Mouse (Mus musculus) right cerebral cortex, adult 2 months (tissue): ENCODE data around the gene Pgap2.

Source experiments
- DNase-seq, 2 experiments: peaks; one replicate each; pipeline ENCODE4 v3.0.0; 2021 to 2022; ENCODE audit warnings: low spot score in 2 of 2

Pgap2 gene

DNA sequence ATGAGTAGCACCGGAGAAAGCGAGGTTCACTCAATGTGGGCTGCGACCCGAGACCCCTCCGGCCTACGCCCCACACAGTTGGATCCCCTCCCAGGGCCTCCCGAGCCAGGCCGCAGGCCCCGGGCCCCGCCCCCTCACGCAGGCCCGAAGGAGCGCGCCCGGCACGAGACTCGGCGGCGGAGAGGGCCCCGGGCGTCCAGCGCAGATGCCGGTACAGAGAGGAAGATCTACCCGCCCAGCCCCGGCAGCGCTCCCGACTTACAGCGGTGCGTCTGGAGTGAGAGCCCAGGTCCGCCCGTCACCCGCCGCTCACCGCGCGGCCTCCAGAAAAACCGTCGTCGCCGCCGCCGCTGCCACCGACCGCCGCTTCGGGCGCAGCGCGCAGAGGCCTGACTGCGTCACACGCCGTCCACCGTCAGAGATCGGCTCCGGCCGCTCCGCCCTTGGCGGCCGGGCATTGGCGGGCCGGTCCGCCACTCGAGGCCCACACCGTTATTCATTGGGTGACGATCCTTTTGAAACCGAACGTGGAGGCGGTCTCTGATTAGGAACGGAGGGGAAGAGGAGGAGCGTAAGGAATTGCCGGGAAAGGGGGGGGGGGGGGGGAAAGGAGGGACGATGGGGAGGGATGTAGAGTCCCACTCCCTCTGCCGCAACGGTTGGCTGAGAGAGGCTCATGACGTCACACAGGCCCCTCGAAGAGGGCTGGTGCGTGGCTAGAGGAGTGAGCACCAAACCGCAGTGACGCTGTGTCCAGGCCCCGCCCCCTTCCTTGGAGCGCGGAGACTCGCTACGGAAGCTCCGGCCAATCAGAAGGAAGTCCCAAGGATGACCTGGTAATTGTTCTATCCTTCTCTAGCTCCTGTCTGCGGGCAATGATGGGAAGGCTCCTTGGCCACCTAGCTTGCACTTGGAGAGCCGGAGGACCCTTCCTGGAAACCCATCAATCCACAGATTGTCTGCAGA lies at the start of gene Pgap2, which contains the start of gene Nup98:
Pgap2 (plus strand) TSS at position 453 of the 966 bp plus-strand sequence.
Nup98 (minus strand) TSS at position 421 of the 966 bp plus-strand sequence.
- DNase-seq = peak; percentile 99

DNA sequence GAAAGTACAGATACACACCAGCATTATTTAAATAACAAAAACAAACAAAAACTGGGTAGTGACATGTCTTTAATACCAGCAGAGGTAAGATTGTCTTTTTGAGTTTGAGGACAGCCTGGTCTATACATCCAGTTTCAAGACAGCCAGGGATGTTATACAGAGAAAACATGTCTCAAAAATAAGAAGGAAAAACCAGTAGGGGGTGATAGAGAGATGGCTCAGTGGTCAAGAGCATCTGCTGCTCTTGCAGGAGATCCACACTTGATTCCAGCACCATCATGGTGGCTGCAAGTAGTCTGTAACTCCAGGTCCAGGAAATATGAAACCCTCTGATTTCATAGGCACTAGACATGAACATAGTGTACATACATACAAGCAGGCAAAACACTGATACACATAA lies 39.7 kb upstream of the Pgap2 start:
- DNase-seq = no peak

DNA sequence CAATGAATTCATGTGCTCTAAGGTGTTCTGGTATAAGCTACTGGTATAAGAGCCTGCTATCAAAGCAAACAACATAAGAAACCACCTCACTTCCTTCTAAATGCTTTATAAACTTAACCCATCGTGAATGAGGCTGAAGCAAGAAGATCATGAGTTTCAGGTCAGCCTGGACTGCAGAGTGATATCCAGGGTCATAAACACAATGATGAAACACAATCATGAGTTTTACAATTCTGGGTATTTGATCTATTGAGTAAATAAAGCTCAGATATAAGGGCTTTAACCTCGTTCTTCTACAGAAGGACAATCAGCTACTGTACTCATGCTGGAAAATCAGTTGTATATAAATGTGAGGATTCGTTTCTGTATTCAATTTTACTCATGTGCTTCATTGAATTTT lies 26.2 kb upstream of the Pgap2 start:
- no peak for DNase-seq

DNA sequence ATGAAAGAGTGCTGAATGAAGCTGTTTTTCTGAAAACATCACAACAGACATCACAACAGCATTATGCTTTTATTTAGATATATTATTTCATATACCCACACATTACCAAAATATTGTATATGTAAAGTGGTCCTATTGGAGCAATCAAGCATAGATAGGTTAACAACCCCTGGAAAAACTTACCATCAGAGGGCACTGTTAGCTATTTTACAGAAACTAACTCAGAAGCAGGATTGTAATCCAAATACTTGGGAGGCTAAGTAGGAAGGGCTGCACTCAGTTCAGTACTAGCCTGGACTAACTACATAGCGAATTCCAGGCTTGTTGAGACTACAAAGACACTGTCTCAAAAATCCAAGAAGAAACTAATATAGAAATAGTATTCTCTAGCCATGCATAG lies 17.7 kb upstream of the Pgap2 start:
- no peak for DNase-seq

DNA sequence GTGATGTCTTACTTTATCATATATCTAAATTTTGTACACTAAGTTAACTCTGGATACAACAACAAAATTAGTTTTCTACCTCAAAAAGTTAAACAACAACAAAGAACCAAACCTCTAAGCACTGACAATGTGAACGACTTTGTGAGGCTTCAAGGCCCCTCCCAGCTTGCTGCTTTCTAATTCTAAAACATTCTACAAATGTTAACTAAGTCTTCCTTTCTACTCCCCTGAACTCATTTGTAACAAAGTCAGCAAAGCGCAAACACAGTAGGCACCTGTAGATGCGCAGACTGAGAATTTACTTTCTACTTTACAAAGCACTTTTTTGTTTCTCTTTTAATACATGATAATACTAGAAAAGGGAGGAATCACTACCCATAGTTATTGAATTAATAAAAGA lies 9.4 kb upstream of the Pgap2 start:
- no peak for DNase-seq

DNA sequence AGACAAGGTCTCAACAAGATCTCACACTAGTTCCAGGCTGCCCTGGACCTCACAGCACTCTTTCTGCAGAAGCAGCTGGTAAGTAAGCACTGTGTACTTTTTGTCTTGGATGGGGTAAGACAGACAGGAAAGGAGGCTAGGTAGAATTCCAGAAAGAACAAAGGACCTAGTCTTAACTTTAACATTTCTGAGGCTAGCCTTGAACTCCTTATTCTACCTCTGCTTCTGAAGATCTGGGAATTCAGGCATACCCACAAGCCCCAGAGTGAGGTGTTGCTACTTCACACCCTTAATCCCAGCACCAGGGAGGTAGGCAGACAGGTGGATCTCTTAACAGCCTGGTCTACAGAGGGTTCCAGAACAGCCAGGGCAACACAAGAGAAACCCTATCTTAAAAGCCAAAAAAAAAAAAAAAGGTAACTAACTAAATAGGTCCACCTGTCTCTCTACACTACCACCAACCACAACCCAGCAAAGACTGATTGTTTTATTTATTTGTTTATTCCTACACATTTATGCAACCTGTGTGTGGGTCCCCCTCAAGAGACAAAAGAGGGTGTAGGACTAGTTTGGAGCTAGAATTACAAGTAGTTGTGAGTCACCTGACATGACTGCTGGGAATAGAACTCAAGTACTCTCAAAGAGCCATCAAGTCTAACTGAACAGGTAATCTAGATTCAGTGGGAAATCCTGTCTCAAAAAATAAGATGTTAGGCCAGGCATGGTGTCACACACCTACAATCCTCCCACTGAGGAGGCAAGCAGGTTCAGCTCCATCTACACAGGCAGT lies 8.8 kb upstream of the Pgap2 start:
- no peak for DNase-seq

DNA sequence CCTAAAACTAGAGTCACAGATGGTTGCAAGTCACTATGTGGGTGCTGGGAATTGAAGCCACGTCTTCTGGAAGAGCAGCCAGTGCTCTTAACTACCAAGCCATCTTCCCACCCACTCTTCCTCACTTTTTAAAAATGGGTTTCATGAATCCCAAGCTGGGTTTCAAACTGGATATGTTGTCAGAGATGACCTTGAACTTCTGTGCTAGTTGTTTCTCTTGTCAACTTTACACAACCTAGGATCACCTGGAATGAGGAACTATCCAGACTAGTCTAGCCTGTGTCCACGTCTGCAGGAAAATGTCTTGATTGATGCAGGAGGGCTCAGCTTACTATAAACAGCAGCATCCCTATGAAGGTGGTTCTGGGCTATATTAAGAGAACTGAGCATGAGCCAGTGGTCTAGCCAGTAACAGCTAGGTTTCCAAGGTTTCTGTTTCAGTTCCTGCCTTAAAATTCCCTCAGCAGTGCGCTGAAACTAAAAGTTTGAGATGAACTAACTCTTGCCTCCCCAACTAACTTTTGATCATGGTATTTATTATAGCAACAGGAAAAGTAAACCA lies 5.6 kb upstream of the Pgap2 start:
- no peak for DNase-seq

DNA sequence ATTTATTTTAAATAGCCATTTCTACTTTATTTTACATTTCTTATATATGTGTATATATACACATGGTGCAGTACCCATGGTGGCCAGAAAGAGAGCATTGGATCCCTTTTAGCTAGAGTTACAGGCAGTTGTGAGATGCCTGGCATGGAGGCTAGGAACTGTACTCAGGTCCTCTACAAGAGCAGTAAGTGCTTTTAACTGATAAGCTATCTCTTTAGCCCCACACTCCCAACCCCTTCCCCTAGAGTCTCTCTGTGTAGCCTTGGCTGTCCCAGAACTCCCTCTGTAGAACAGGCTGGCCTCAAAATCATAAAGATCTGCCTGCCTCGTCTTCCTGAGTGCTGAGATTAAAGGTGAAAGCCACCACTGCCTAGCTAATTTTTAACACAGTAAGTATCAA lies 4.4 kb upstream of the Pgap2 start:
- DNase-seq = no peak

DNA sequence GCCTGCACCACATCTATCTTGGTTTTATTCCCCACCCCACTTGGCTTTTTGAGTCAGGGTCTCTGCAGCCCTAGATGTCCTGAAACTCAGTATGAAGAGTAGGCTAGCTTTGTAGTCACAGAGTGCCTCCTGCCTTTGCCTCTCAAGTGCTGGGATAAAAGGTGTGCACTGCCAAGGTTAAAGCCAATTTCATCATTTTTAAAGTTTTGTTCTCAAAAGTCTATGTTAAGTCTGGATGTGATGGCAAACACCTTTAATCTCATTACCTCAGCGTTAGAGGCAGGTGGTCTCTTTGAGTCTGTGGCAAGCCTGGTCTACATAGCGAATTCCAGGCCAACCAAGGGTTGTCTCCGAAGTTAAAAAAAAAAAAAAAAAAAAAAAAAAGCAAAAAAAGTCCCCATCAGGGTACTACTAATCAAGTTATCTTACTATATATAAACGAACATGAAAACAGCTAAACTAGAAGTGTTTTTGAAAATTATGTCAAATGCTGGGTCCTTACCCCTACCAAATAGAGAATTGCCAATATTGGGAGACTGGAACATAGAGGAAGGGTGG lies 1.1 kb upstream of the Pgap2 start:
- no peak for DNase-seq

DNA sequence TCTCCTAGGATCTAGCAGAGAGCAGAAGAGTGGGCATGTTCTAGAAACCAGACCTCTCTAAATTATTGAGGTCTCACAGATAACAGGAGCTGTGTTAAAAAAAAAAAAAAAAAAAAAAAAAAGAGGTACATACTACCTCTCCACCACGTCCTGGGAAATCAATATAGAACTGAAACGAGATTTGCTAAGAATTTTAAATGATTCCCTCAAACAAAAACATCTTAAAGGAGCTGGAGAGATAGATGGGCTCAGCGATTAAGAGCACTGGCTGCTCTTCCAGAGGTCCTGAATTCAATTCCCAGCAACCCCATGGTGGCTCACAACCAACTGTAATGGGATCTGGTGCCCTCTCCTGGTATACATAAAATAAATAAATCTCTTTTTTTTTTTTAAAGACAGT lies 1.1 kb downstream of the Pgap2 start:
- no peak for DNase-seq

DNA sequence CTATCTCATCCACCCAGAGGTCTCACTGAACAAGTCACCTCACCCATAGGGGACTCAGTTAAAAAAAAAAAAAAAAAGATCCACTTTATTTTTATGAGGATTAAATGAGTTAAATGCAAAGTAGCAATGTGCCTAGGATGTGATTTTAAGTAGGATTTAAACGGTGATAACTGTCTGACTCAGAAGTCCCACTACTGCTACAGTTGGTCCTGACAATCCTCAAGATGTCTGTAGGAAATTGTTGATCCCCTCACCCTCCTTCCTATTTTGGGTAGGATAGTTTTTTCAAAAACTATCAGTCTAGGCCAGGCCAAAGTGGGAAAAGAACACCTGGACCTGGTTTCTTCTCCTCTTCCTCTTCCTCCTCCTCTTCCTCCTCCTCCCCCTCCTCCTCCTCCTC lies 11.9 kb downstream of the Pgap2 start:
- no peak for DNase-seq

DNA sequence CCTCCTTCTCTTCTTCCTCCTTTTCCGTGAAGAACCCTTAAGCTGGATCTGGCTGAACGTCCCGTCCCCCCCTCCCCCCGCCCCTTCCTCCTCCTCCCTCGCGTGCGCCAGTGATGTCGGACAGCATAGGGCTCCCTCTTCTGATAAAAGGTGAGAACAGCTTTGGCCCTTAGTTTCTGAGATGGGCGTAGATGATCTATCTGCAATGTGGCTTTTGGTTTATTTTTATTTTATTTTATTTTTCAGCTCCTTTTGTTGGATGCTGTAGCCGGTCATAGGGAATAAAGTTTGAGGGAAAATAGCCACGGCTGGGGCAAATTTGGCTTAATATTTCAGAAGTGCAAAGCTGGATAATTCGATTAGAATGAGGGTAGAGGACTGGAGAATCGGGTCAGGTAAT lies 12.3 kb downstream of the Pgap2 start:
- DNase-seq = no peak

DNA sequence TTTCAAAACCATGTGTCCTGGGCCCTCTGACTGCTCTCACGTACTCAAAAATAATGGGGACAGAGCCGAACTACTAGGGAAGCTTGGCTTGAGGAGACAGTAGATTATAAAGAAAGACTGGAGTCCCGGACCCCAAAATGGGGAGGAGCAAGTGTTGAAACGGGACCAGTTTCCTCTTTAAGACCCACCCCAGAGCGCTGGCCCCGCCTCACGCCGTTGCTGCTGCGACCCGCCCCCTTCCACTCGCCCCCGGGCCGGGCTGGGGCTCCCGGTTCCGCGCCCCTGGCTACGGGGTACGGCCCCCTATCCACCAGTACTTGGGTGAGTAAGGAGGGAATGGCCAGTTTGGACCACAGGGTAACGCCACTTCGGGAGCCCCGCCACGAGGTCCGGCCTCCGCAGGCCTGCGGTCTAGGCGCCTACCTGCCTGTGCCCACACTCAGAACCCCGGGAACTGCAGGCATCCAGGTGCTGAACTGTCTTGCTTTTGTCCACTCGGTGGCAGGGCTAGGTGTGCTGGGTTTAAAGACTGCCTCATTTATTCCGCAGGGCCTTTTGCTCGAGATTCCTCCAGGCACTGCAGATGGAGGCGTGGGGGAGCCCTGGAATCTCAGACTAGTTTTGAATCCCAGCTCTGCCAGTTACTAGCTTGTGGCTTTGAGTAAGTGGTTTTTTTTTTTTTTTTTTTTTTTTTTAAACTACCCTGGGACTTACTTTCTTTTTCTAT lies 13.0 kb downstream of the Pgap2 start:
- peak; percentile 49 to 70 for DNase-seq

DNA sequence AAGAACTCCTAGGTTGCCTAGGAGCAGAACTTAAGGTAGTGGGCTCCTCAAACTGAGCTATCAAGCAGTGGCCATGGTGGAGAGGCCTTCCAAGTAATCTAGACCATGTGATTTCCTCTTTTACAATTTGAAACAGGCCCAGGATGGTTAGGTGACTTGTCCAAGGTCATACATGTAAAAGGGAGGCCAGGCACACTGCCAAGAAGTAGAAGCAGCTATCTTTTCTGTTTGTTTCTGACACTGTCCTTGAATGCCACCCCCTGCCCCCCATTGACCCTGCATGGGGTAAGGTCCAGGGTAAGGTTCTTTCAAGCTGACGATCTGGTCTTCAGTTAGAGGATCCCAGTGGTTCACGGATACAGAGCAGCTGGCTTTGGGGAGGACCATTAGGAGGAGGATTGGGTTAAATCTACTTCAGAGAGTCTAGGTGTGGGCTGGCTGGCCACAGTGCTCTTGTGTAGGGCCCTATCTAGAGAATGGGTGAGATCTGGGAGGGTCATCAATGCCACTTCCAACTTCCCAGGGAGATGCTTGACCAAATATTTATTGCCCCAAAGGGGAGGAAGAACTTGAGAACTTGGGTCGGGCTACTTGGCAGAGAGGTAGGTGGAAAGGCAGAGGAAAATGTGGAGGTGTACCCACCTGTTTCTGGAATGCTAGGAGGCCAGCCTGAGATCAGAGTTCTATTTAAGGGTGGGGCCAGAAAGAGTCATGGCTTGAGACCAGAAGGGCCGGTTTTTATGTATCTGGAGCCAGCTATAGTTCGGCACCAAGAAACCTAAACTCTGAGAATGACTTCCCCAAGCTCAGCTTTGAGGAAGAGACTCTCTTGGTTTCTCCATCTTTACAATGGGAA lies 14.1 kb downstream of the Pgap2 start:
- DNase-seq = no peak

DNA sequence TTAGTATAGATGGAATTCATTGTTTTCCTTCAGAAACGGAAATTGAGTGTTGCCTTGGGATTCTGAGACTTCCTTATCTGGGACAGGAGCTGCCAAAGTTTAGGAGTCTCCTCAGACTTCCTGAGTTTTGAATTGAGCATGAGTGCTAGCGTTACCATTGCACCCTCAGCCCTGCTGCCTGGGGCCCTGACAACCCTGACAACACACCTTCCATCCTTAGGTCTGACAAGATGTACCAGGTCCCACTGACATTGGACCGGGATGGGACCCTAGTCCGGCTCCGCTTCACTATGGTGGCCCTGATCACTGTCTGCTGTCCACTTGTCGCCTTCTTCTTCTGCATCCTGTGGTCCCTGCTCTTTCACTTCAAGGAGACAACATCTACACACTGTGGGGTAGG lies 16.0 kb downstream of the Pgap2 start:
- DNase-seq = no peak

DNA sequence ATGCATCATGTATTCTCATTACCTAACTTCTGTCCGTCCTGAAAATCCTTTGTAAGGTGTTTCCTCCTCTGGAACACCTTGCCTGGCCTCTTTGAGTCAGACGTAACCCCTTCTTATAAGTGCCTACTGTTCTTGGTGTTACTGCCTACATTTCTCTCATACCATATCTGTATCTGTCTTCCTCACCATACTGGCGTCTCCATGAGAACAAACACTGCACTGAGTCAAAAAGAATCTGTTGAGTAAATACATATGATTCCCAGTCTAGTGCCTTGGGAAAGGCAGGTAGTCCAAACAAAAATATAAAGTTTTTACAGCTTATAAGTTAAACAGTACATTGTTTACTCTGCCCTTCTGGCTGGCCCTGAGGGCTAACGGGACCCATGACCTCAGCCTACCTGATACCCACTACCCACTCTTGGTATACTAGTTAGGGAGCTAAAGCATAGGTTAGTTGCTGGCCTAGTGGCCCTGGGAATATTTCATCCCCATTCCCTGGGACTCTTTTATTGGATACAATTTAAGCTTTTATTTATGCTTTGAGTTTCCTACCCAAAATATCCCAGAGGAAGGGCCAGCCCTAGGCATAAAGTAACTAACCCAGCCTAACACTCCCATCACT lies 18.2 kb downstream of the Pgap2 start:
- DNase-seq = no peak

DNA sequence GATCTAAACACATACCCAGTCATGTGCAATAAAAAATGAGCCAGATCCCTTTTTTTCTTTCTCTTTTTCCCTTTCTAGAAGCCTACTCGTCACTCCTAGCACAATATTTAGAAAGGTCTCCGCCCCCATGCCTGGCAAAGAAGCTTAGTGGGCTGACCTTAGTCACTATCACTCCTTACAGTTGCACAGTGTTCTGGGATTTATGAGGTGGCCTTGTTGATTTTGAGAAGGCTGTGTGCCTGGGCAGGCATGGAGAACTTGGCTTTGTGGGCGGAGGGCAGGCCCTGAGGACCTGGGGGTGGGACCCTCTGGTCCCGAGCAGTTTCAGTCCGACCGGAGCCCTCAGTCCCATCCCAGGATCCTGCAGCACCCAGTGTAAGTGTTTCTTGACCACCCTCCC lies 19.8 kb downstream of the Pgap2 start:
- DNase-seq = no peak

DNA sequence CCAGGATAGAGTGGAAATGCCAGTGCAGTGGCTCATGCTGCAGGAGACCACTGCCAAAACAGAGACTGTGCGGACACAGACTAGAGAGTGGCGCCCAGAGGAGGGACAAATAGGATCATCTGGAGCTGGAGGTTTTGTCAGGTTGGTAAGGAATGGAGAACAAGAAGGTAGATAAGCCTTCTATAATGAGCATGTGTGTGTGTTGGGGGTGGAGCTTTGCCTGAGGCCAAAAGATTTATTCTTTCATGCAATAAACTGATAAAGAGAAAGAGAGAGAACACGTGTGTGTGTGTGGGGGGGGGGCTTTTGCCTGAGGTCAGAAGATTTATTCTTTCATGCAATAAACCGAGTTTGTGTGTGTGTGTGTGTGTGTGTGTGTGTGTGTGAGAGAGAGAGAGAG lies 23.1 kb downstream of the Pgap2 start:
- no peak for DNase-seq

DNA sequence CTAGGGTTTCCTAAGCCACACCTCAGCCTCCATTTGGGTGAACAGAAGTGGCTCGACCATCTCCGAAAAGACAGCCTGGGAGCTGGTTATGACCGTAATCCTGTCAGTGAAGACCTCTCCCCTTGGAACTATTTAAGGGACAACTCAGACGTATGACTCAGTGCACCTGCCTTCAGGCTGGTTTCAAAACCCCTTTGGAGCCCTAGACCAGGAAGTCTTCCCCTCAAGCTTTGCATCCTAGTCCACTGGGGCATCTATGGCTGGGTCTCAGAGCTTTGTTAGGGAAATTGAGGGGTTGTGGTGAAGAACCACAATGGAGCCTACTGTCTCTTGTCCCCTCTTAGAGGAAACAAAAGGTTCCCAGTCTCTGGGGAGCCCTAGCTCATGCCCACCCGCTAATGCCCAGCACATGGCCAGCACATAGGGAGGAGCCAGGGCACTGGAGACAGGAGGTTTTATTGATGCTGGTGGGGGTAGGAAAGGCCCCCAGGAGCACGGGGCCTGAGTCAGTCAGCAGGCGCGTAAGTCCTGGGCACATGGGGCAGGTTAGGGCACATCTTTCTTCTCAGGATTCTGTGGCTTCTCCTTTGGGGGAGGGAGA lies 28.8 kb downstream of the Pgap2 start:
- DNase-seq = no peak

DNA sequence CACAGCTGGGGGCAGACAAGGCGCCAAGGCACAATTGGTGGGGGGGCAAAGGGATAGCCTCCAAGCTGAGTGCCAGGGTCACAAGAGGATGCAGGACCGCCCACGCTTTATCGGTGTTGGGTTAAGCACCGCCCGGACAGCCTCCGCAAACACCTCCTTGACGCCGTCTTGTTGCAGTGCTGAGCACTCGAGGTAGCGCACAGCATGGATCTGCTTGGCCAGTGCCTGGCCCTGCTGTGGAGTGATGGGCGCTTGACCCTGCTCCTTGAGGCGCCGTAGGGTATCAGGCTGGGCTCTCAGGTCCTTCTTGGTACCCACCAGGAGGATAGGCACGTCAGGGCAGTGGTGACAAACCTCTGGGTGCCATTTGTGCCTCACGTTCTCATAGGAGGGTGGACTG lies 29.6 kb downstream of the Pgap2 start:
- DNase-seq = no peak
